Mouse (Mus musculus): ENCODE data around the gene Gpr107. TPM values are rescaled to one million over a fixed set of nuclear protein-coding genes. Genes with fewer than 3 reads are reported as not detected.

Gene Gpr107
- polyA plus RNA-seq, 1 experiment = 28.2 TPM

- TF ChIP-seq POLR2A (IDR thresholded peaks at IDR 0.05; ENCODE audit: extremely low read depth, insufficient read depth, low read length) = peak; percentile 67; the same call in 1 of the 2 replicates
- TF ChIP-seq CTCF (IDR thresholded peaks at IDR 0.05; ENCODE audit: extremely low read depth, insufficient read depth, low read length) = no peak
- Histone ChIP-seq H3K27ac (ENCODE audit: insufficient read depth, low read length) (peak overlapping the region; percentile 55), H3K4me1 (ENCODE audit: control insufficient read depth, insufficient read depth, low read length) (peaks cover 26% of the 10 kb centered on the region), H3K4me3 (ENCODE audit: insufficient read depth, low read length) (peak overlapping the region; percentile 47)
These were observed 106.7 kb downstream of the Gpr107 start for GRCm38 (mm10) chr2:31258609-31259366.

- Histone ChIP-seq H3K27ac (ENCODE audit: insufficient read depth, low read length) (no peak overlapping the region), H3K4me3 (ENCODE audit: insufficient read depth, low read length) (peak overlapping the region; percentile 47; the same call in 1 of the 2 replicates), H3K4me1 (ENCODE audit: control insufficient read depth, insufficient read depth, low read length) (peaks cover 29% of the 10 kb centered on the region)
- no peak for TF ChIP-seq POLR2A (IDR thresholded peaks at IDR 0.05; ENCODE audit: extremely low read depth, insufficient read depth, low read length)
These were observed 107.3 kb downstream of the Gpr107 start for GRCm38 (mm10) chr2:31259367-31259920.

GRCm38 (mm10) chr2:31260549-31260948 is 108.4 kb downstream of the Gpr107 start:
- Histone ChIP-seq H3K27ac (ENCODE audit: insufficient read depth, low read length) (no peak overlapping the region), H3K4me1 (ENCODE audit: control insufficient read depth, insufficient read depth, low read length) (peaks cover 28% of the 10 kb centered on the region), H3K4me3 (ENCODE audit: insufficient read depth, low read length) (no peak overlapping the region)
- no peak for TF ChIP-seq POLR2A (IDR thresholded peaks at IDR 0.05; ENCODE audit: extremely low read depth, insufficient read depth, low read length)
- no peak for TF ChIP-seq CTCF (IDR thresholded peaks at IDR 0.05; ENCODE audit: extremely low read depth, insufficient read depth, low read length)

GRCm38 (mm10) chr2:31263039-31263461 is 110.9 kb downstream of the Gpr107 start:
- peak overlapping the region; percentile 9; the same call in 1 of the 2 replicates for H3K27ac ChIP-seq (ENCODE audit: insufficient read depth, low read length)
- TF ChIP-seq POLR2A (IDR thresholded peaks at IDR 0.05; ENCODE audit: extremely low read depth, insufficient read depth, low read length) (no peak), CTCF (IDR thresholded peaks at IDR 0.05; ENCODE audit: extremely low read depth, insufficient read depth, low read length) (no peak)

GRCm38 (mm10) chr2:31263746-31264378 is 111.7 kb downstream of the Gpr107 start:
- H3K27ac ChIP-seq (ENCODE audit: insufficient read depth, low read length) = peak overlapping the region; percentile 20
- H3K4me3 ChIP-seq (ENCODE audit: insufficient read depth, low read length) = no peak overlapping the region
- H3K4me1 ChIP-seq (ENCODE audit: control insufficient read depth, insufficient read depth, low read length) = peaks cover 23% of the 10 kb centered on the region
- TF ChIP-seq POLR2A (IDR thresholded peaks at IDR 0.05; ENCODE audit: extremely low read depth, insufficient read depth, low read length) (no peak), CTCF (IDR thresholded peaks at IDR 0.05; ENCODE audit: extremely low read depth, insufficient read depth, low read length) (no peak)

More at GRCm38 (mm10) chr2:31263039-31263461, 110.9 kb downstream of the Gpr107 start:
- no peak overlapping the region for H3K4me3 ChIP-seq (ENCODE audit: insufficient read depth, low read length)
- H3K4me1 ChIP-seq (ENCODE audit: control insufficient read depth, insufficient read depth, low read length) = peaks cover 20% of the 10 kb centered on the region

GRCm38 (mm10) chr2:31267447-31267846 is 115.3 kb downstream of the Gpr107 start:
- Histone ChIP-seq H3K27ac (ENCODE audit: insufficient read depth, low read length) (no peak overlapping the region), H3K4me1 (ENCODE audit: control insufficient read depth, insufficient read depth, low read length) (peaks cover 22% of the 10 kb centered on the region), H3K4me3 (ENCODE audit: insufficient read depth, low read length) (no peak overlapping the region)
- no peak for TF ChIP-seq POLR2A (IDR thresholded peaks at IDR 0.05; ENCODE audit: extremely low read depth, insufficient read depth, low read length)
- TF ChIP-seq CTCF (IDR thresholded peaks at IDR 0.05; ENCODE audit: extremely low read depth, insufficient read depth, low read length) = no peak

Other genes starting within 250 kb of the Gpr107 start
- 6.3 and 7.2 TPM in 2 replicates for gene Ptges, start 222.5 kb upstream of the Gpr107 start, polyA plus RNA-seq (2012; rRNA removed)
- 35.9 and 39.1 TPM in 2 replicates for gene Tor1b, start 199.4 kb upstream of the Gpr107 start, polyA plus RNA-seq (2012; rRNA removed)
- gene Tor1a, start 184.4 kb upstream of the Gpr107 start, polyA plus RNA-seq (2012; rRNA removed) = 52.5 and 56.5 TPM in 2 replicates
- 113 and 117 TPM in 2 replicates for gene BC005624, start 170.1 kb upstream of the Gpr107 start, polyA plus RNA-seq (2012; rRNA removed)
- 50.6 and 53.1 TPM in 2 replicates for gene Usp20, start 170.0 kb upstream of the Gpr107 start, polyA plus RNA-seq (2012; rRNA removed)
- gene Fnbp1, start 10.3 kb upstream of the Gpr107 start, polyA plus RNA-seq (2012; rRNA removed) = 125 and 126 TPM in 2 replicates
- 167 and 176 TPM in 2 replicates for gene Ncs1, start 93.5 kb downstream of the Gpr107 start, polyA plus RNA-seq (2012; rRNA removed)
- gene Hmcn2, start 162.1 kb downstream of the Gpr107 start, polyA plus RNA-seq (2012; rRNA removed) = 1.5 TPM in 2 replicates

All from cortical plate, adult 2 months (tissue).